Mouse (Mus musculus): Measurements from ENCODE around the gene Slc17a9.

Slc17a9 gene

GRCm38 (mm10) chr2:180755896-180756295 is 30.8 kb downstream of the Slc17a9 start:
- DNase-seq: peak; percentile 50

DNA sequence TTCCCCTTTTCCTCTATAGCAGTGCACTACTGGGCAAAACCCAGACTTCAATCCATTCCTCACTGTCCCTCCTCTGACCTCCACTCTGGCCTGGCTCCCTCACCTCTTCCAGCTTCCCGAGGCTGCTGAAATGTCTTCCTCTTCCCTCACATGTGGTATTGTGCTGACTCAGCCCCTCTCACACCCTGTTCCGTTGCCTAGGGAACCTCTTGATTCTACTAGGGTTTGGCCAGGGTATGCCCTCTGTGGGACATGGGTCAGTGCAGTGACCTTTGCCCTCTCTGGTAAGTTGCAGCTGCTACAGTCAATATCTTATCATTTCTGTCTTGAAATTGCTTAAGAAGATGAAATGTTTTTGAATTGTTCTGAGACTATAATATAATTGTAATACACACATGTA is 31.7 kb downstream of the Slc17a9 start:
- no peak for DNase-seq

- no peak for DNase-seq
Measured at GRCm38 (mm10) chr2:180758513-180759263, 33.6 kb downstream of the Slc17a9 start.

DNA sequence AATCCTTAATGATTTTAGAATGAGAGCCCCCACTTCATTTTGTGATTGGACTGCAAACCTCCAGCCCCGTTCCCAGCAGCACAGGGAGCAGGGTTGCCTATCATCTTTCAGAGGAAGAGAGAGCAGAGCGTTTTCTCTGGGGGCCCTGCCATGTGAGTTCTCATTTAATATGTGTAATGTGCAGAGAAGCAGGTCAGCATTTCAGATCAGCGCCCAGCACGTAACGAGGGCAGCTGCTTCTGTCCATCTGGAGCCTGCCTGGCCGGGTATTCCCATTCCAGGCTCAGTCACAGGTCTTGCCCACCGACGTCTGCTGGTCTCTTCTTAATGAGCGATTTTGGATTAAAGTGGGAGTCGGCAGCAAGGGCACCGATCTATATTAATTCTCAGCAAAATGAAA is 39.9 kb downstream of the Slc17a9 start:
- DNase-seq: no peak

GRCm38 (mm10) chr2:180765713-180766112 is 40.6 kb downstream of the Slc17a9 start:
- DNase-seq: no peak

- DNase-seq: no peak
Measured at GRCm38 (mm10) chr2:180775223-180775622, 50.2 kb downstream of the Slc17a9 start.

DNA sequence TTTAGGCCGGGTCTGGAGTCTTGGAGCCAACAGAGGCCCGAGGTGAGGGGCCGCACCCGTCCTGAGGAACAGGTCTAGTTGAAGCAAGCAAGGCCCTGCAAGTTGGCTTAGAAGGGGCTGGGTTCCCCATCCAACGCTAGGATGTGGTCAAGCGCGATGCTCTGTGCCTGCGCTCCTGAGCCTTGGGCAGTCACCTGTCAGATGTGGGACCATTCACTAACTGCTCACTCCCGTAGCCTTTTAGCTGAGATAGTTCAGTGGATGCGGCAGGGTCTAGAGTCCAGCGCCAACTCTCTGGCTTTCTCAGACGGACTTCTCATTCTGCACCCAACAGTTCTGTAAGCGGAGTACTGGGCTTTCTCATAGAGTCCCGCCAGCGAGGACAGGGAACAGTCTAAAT is 50.6 kb downstream of the Slc17a9 start:
- DNase-seq: no peak

- no peak for DNase-seq
Measured at GRCm38 (mm10) chr2:180776793-180777192, 51.7 kb downstream of the Slc17a9 start, which contains the start of gene Bhlhe23. Gene Bhlhe23, minus strand, starts transcription at chr2:180776900.

- peak; percentile 70 for DNase-seq
Measured at GRCm38 (mm10) chr2:180779226-180780104, 54.4 kb downstream of the Slc17a9 start.

- no peak for DNase-seq
Measured at GRCm38 (mm10) chr2:180780282-180780681, 55.2 kb downstream of the Slc17a9 start.

- DNase-seq: peak; percentile 70
Measured at GRCm38 (mm10) chr2:180786732-180787131, 61.7 kb downstream of the Slc17a9 start.

DNA sequence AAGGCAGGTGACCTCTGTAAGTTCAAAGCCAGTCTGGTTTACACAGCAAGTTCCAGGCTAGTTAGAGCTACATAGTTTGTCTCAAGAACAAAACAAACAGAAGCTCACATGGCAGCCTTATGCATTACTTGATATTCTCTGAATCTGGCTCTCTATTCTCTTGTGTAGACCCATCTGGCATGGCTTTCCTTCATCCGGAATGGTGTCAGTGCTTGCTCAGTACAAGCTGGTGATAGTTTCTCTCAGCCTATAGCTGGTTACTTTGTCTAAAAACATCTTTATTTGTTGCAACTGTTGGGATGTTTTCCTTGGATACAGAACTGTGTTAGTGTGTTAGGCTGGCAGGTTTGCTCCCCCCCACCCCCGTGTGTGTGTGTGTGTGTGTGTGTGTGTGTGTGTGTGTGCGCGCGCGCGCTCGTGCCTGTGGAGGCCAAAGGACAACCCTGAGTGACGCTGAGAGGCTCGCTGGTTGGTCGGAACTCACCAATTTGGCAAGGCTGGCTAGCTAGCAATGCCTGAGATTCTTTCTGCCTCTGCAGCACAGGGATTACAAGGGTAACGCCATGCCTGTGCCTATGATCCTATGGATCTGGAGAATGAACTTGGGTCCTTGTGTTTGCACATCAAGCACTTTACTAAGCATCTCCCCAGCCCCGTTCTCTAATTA is 62.6 kb downstream of the Slc17a9 start:
- no peak for DNase-seq

DNA sequence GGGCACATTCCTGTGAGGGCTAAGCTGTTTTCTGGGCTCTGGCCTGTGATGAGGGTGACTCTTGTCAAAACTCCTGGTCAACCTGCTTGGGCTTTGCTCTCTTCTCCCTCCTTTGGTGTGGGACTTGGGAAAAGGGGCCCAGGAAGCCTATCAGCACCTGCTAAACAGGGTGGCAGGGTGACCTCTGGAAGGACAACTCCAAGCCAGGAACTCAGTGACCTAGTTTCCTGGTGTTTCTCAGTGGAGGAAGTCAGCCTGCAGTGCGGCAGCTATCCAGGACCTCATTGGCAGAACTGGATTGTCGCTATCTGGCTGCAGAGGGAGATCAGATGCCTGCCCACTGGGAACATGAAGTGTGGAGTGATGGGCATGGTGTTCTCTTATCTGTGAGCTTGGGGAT is 63.3 kb downstream of the Slc17a9 start:
- no peak for DNase-seq

GRCm38 (mm10) chr2:180788843-180789242 is 63.8 kb downstream of the Slc17a9 start:
- no peak for DNase-seq

- DNase-seq: peak; percentile 77
Measured at GRCm38 (mm10) chr2:180791674-180792073, 66.6 kb downstream of the Slc17a9 start.
